Mouse (Mus musculus) G1E (cell line): ENCODE data around the gene Ncapg2.

Source experiments
- CTCF ChIP-seq: IDR thresholded peaks from 2 replicates; pipeline ENCODE4 v1.5.1; 2012; ENCODE audit warnings: low read depth, low read length, inconsistent platforms, mixed read lengths
- GATA1 ChIP-seq: IDR thresholded peaks from 2 replicates; pipeline ENCODE4 v1.6.1; 2012; ENCODE audit warnings: borderline replicate concordance, low read length, inconsistent platforms, mixed read lengths
- TAL1 ChIP-seq: conservative IDR thresholded peaks from 2 replicates; pipeline ENCODE4 v1.6.1; 2012; ENCODE audit warnings: low read depth, low read length, inconsistent platforms, mixed read lengths

GRCm38 (mm10) chr12:116473264-116473663, 68.1 kb downstream of the Ncapg2 start:
- TF ChIP-seq CTCF (no peak), GATA1 (no peak), TAL1 (no peak)
